Mouse (Mus musculus) ES-E14 (cell line): ENCODE results near the gene Ppp1r13b. TPM values are rescaled to one million over a fixed set of nuclear protein-coding genes. Genes with fewer than 3 reads are reported as not detected.

Source experiments
- DNase-seq: peaks from one replicate; pipeline ENCODE4 v3.0.0-alpha.2; 2013; ENCODE audit warnings: low read depth, low spot score
- H3K27ac ChIP-seq: 2 replicates; pipeline ENCODE4 v1.5.1; 2012; ENCODE audit warnings: low read depth, mild to moderate bottlenecking, low read length, moderate library complexity, mixed read lengths; ENCODE audit not compliant: poor library complexity, insufficient read depth, severe bottlenecking
- H3K36me3 ChIP-seq: 2 replicates; pipeline ENCODE4 v1.6.1; 2012; ENCODE audit warnings: mild to moderate bottlenecking, low read length, moderate library complexity, mixed read lengths; ENCODE audit not compliant: control insufficient read depth, poor library complexity, insufficient read depth, severe bottlenecking
- H3K4me1 ChIP-seq, 2 experiments: fragments of 150-350 bp in 1 of 2; sonication (generic) in 1 of 2; 2 replicates each; pipeline ENCODE4 v1.6.1; 2012; ENCODE audit warnings: low read length in 2 of 2, mild to moderate bottlenecking in 1 of 2, mixed read lengths in 1 of 2; ENCODE audit not compliant: control insufficient read depth in 2 of 2, insufficient read depth in 2 of 2, poor library complexity in 1 of 2
- H3K4me3 ChIP-seq, 2 experiments: fragments of 150-350 bp in 1 of 2; sonication (generic) in 1 of 2; 2 replicates each; pipeline ENCODE4 v1.5.1; 2012; ENCODE audit warnings: low read length in 2 of 2, low read depth in 1 of 2, mild to moderate bottlenecking in 1 of 2, mixed read lengths in 1 of 2; ENCODE audit not compliant: insufficient read depth in 1 of 2, poor library complexity in 1 of 2, severe bottlenecking in 1 of 2
- H3K9ac ChIP-seq: 2 replicates; pipeline ENCODE4 v1.6.1; 2012; ENCODE audit warnings: low read depth, mild to moderate bottlenecking, low read length, mixed read lengths; ENCODE audit not compliant: poor library complexity, insufficient read depth, severe bottlenecking
- H3K9me3 ChIP-seq: fragments of 150-350 bp; sonication (generic); 2 replicates; pipeline ENCODE4 v1.6.1; 2012; ENCODE audit warnings: low read depth, mild to moderate bottlenecking, low read length; ENCODE audit not compliant: control insufficient read depth, insufficient read depth
- CHD2 ChIP-seq: IDR thresholded peaks from 2 replicates; pipeline ENCODE4 v1.6.1; 2014; ENCODE audit warnings: mild to moderate bottlenecking, low read depth, low read length, inconsistent platforms
- HCFC1 ChIP-seq: IDR thresholded peaks from 2 replicates; pipeline ENCODE4 v1.6.1; 2012; ENCODE audit warnings: low read length, inconsistent platforms, borderline replicate concordance; ENCODE audit not compliant: insufficient read depth
- MAFK ChIP-seq: IDR thresholded peaks from 2 replicates; pipeline ENCODE4 v1.6.1; 2014; ENCODE audit warnings: mild to moderate bottlenecking, low read depth, low read length, inconsistent platforms; ENCODE audit not compliant: insufficient read depth
- ZC3H11A ChIP-seq: IDR thresholded peaks from 2 replicates; pipeline ENCODE4 v1.6.1; 2012; ENCODE audit warnings: low read depth, mild to moderate bottlenecking, inconsistent platforms, low read length, borderline replicate concordance
- ZNF384 ChIP-seq: IDR thresholded peaks from 2 replicates; pipeline ENCODE4 v1.6.1; 2012; ENCODE audit warnings: low read depth, low read length, inconsistent platforms
- in situ Hi-C, 2 experiments: fragments of 600-800 bp; cut with MboI; formaldehyde crosslinking; loops; one replicate each; pipeline ENCODE4 v1.15.1; 2025; ENCODE audit warnings: low sequenced_read_pairs in 2 of 2, inconsistent platforms in 1 of 2; ENCODE audit not compliant: unreplicated experiment in 2 of 2
- total RNA-seq: library from RNA; depleted of rRNA; stranded (reverse); fragments of 300-350 nt; gene quantifications from 2 replicates; pipeline ENCODE4 v1.2.3, GENCODE M21; 2012

Gene Ppp1r13b
- total RNA-seq, 1 experiment: 4.4 TPM

GRCm38 (mm10) chr12:111816967-111817366, 90.9 kb downstream of the Ppp1r13b start:
- Histone ChIP-seq H3K4me1 (peaks cover 7 to 23% of the 10 kb centered on the region in 2 experiments; a peak in 3 of 4 replicates), H3K4me3 (no peak overlapping the region), H3K9me3 (no peaks in the 10 kb centered on the region), H3K27ac (no peak overlapping the region), H3K9ac (no peak overlapping the region), H3K36me3 (peaks cover 5% of the 10 kb centered on the region; the same call in 1 of the 2 replicates)
- DNase-seq: no peak
- TF ChIP-seq HCFC1 (no peak), ZNF384 (no peak), CHD2 (no peak), MAFK (no peak), ZC3H11A (no peak)
- in situ Hi-C loops: no loop called here

DNA sequence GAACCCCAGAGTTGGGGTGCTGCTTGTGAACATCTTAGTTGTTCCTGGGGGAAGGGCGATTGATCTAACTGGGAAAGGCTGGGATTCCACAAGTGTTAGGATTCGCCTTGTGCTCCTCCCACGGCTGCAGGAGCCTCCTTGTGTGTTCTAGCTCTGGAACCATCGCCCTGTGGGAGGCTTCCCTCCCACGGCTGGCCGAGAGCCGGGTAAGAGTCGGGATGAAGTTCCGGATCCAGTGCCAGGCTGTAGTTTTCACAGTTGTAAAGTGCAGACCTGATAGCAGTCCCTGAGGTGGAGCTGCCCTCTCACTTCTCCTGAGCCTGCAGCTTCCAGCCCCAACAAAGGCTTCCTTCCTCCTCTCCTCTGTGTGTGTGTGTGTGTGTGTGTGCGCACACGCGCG, 91.4 kb downstream of the Ppp1r13b start:
- no peak overlapping the region for H3K9ac ChIP-seq
- in situ Hi-C loops: no loop called here

GRCm38 (mm10) chr12:111814769-111815762, 92.8 kb downstream of the Ppp1r13b start:
- peak overlapping the region; percentile 86 to 100 for H3K4me3 ChIP-seq
- peaks cover 8 to 23% of the 10 kb centered on the region in 2 experiments; a peak in 3 of 4 replicates for H3K4me1 ChIP-seq
- H3K9me3 ChIP-seq: no peaks in the 10 kb centered on the region
- TF ChIP-seq CHD2: no peak
- in situ Hi-C loops: no loop called here
- no peak overlapping the region; the same call in 1 of the 2 replicates for H3K9ac ChIP-seq
- peaks cover 7% of the 10 kb centered on the region; the same call in 1 of the 2 replicates for H3K36me3 ChIP-seq
- no peak overlapping the region for H3K27ac ChIP-seq
- no peak for DNase-seq

More for the DNA sequence above, 91.4 kb downstream of the Ppp1r13b start:
- no peak for DNase-seq
- Histone ChIP-seq H3K36me3 (peaks cover 8% of the 10 kb centered on the region; the same call in 1 of the 2 replicates), H3K4me3 (no peak overlapping the region), H3K4me1 (peaks cover 7 to 23% of the 10 kb centered on the region in 2 experiments; a peak in 3 of 4 replicates), H3K9me3 (no peaks in the 10 kb centered on the region), H3K27ac (no peak overlapping the region)
- TF ChIP-seq MAFK (no peak), ZC3H11A (no peak), ZNF384 (no peak), HCFC1 (no peak), CHD2 (no peak)

DNA sequence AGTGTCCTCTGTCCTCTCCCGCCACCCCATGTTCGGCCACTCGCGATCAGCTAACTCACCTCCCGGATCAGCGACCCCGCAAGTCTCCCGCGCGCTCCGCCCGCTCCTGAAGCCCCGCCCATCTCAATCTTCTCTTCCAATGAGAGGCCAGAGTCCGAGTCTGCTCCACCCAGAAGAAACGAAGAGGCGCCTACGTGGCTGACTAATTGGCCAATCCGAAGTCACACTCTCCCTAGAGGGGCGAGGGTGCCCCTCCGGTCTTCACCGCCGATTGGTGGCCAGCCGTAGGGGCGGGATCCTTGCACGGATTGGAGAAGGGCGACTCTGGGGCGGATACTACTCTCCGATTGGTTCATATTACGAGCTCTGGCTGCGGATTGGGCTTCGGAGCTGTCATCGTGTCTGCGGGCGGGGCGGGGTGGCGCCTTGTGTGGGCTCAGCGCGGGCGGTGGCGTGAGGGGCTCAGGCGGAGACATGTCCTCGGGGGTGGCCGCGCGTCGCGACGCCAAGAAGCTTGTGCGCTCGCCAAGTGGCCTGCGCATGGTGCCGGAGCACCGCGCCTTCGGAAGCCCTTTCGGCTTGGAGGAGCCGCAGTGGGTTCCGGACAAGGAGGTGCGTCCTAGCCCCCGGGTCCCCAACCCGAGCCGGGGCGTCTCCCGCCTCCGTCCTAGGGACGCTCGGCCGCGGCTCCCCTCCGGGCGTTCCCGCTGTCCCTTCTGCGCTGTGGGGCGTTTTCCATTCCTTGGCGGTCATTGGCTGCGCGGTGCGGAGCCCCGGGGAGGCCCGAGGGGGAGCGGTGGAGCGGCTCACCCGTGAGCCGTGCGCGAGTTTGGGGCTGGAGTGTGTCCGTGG, 93.9 kb downstream of the Ppp1r13b start, which contains the start of the genes Xrcc3 and Zfyve21:
Gene Xrcc3, minus strand, starts transcription at position 108 of the 852 bp plus-strand sequence.
Gene Zfyve21, plus strand, starts transcription at position 405 of the 852 bp plus-strand sequence.
- Histone ChIP-seq H3K36me3 (peaks cover 10% of the 10 kb centered on the region; the same call in 1 of the 2 replicates), H3K9me3 (no peaks in the 10 kb centered on the region), H3K27ac (no peak within 1 kb of the TSS), H3K4me3 (peak within 1 kb of the TSS; percentile 86 to 100), H3K4me1 (peaks cover 9 to 24% of the 10 kb centered on the region in 2 experiments; a peak in 3 of 4 replicates), H3K9ac (peak within 1 kb of the TSS; percentile 89)
- in situ Hi-C loops: no loop called here
- peak; percentile 89 for TF ChIP-seq CHD2
- no peak for TF ChIP-seq MAFK
- TF ChIP-seq ZNF384: no peak
- TF ChIP-seq HCFC1: no peak
- DNase-seq: peak; percentile 99
